Mouse (Mus musculus): ENCODE measurements around the gene Sap30bp.

Sap30bp gene

GRCm38 (mm10) chr11:116000607-116001006, 67.5 kb downstream of the Sap30bp start:
- no peak for DNase-seq (ENCODE audit: low spot score)

GRCm38 (mm10) chr11:116001725-116002124, 68.6 kb downstream of the Sap30bp start:
- no peak for DNase-seq (ENCODE audit: low spot score)

GRCm38 (mm10) chr11:116002894-116003293, 69.8 kb downstream of the Sap30bp start:
- no peak for DNase-seq (ENCODE audit: low spot score)

- DNase-seq (ENCODE audit: low spot score) = no peak
Measured at GRCm38 (mm10) chr11:116004186-116004823, 71.2 kb downstream of the Sap30bp start.

GRCm38 (mm10) chr11:116004840-116005700, 72.0 kb downstream of the Sap30bp start:
- peak; percentile 51 for DNase-seq (ENCODE audit: low spot score)

GRCm38 (mm10) chr11:116005701-116006419, 72.8 kb downstream of the Sap30bp start:
- no peak for DNase-seq (ENCODE audit: low spot score)

- no peak for DNase-seq (ENCODE audit: low spot score)
Measured at GRCm38 (mm10) chr11:116007095-116007850, 74.2 kb downstream of the Sap30bp start.

GRCm38 (mm10) chr11:116008411-116008810, 75.3 kb downstream of the Sap30bp start:
- DNase-seq (ENCODE audit: low spot score) = no peak

GRCm38 (mm10) chr11:116008832-116009375, 75.8 kb downstream of the Sap30bp start:
- no peak for DNase-seq (ENCODE audit: low spot score)

GRCm38 (mm10) chr11:116009661-116010060, 76.6 kb downstream of the Sap30bp start:
- DNase-seq (ENCODE audit: low spot score) = no peak

GRCm38 (mm10) chr11:116010146-116010545, 77.1 kb downstream of the Sap30bp start:
- no peak for DNase-seq (ENCODE audit: low spot score)

- no peak for DNase-seq (ENCODE audit: low spot score)
Measured at GRCm38 (mm10) chr11:116010948-116011347, 77.9 kb downstream of the Sap30bp start.

- no peak for DNase-seq (ENCODE audit: low spot score)
Measured at GRCm38 (mm10) chr11:116011529-116012261, 78.6 kb downstream of the Sap30bp start.

GRCm38 (mm10) chr11:116012262-116012947, 79.3 kb downstream of the Sap30bp start, which contains the start of gene Galk1:
Galk1 (minus strand) TSS chr11:116012719.
- DNase-seq (ENCODE audit: low spot score) = peak; percentile 65

GRCm38 (mm10) chr11:116014821-116015220, 81.7 kb downstream of the Sap30bp start:
- no peak for DNase-seq (ENCODE audit: low spot score)
